Comparison of ENCODE assay signal across 16 mouse cellular contexts in genomic region chr11:119098202-119098601, GRCm38 (mm10).
"Had no signal": no experiment of that assay in that cellular context is flagged by ENCODE, and none has a peak within 500 bp of the region (broad histone marks: within the 10 kb centered on the region; RNA-seq: fewer than 3 reads in every experiment).

No protein-coding gene starts in this region.

- H3K4me3 ChIP-seq: neural tube, embryonic 12.5 days; neural tube, embryonic 13.5 days; neural tube, embryonic 15.5 days; stomach, embryonic 15.5 days had no signal

- H3K36me3 ChIP-seq: neural tube, embryonic 12.5 days; neural tube, embryonic 13.5 days; neural tube, embryonic 15.5 days; stomach, embryonic 15.5 days had no signal

- DNase-seq: retina, postnatal 1 day; right cerebral cortex, adult 18-20 months; right cerebral cortex, postnatal 14 days; right cerebral cortex, postnatal 25 days; right cerebral cortex, postnatal 4 days; spleen, adult 18-20 months; thymus, adult 18-20 months; thymus, adult 2 months; thymus, postnatal 14 days; thymus, postnatal 25 days; thymus, postnatal 36 days; thymus, postnatal 4 days had no signal

- H3K4me2 ChIP-seq: neural tube, embryonic 12.5 days; neural tube, embryonic 13.5 days; neural tube, embryonic 15.5 days; stomach, embryonic 15.5 days had no signal
